Mouse (Mus musculus) neural tube, embryonic 13.5 days (tissue): ENCODE data around the gene Fam222a. TPM values are rescaled to one million over a fixed set of nuclear protein-coding genes. Genes with fewer than 3 reads are reported as not detected.

ENCODE experiments used
- ATAC-seq: fragments of 200-750 bp; cut with Nextera tagmentation; 2 replicates; pipeline ENCODE4 v1.8.0; 2017; ENCODE audit warnings: low read depth, mild to moderate bottlenecking, moderate TSS enrichment, moderate library complexity
- H3K27ac ChIP-seq: fragments of 300-500 bp; sonication (generic); replicated peaks from 2 replicates; pipeline ENCODE4 v1.5.1; 2015; ENCODE audit warnings: moderate library complexity, mild to moderate bottlenecking, inconsistent platforms
- H3K27me3 ChIP-seq: fragments of 300-500 bp; sonication (generic); 2 replicates; pipeline ENCODE4 v1.6.1; 2015; ENCODE audit warnings: mild to moderate bottlenecking, inconsistent platforms
- H3K36me3 ChIP-seq: fragments of 300-500 bp; sonication (generic); 2 replicates; pipeline ENCODE4 v1.6.1; 2015; ENCODE audit warnings: mild to moderate bottlenecking, inconsistent platforms
- H3K4me1 ChIP-seq: fragments of 300-500 bp; sonication (generic); replicated peaks from 2 replicates; pipeline ENCODE4 v1.6.1; 2015; ENCODE audit warnings: inconsistent platforms
- H3K4me2 ChIP-seq: fragments of 300-500 bp; sonication (generic); 2 replicates; pipeline ENCODE4 v1.6.1; 2015; ENCODE audit warnings: inconsistent platforms, mild to moderate bottlenecking, moderate library complexity
- H3K4me3 ChIP-seq: fragments of 300-500 bp; sonication (generic); 2 replicates; pipeline ENCODE4 v1.5.1; 2015; ENCODE audit warnings: mild to moderate bottlenecking, inconsistent platforms
- H3K9ac ChIP-seq: fragments of 300-500 bp; sonication (generic); 2 replicates; pipeline ENCODE4 v1.6.1; 2015; ENCODE audit warnings: moderate library complexity, mild to moderate bottlenecking, inconsistent platforms
- H3K9me3 ChIP-seq: fragments of 300-500 bp; sonication (generic); 2 replicates; pipeline ENCODE4 v1.6.1; 2016; ENCODE audit warnings: inconsistent platforms
- WGBS: fragments of 180-500 bp; shearing (Covaris S2); methylation state at CpG from one replicate; pipeline ENCODE4 v1.1.7; 2015; 5-methylcytosine and 5-hydroxymethylcytosine counted together
- polyA plus RNA-seq: library from polyadenylated mRNA; unstranded; fragments of >200 nt; fragmentation: Nextera tagmentation; extraction: Ambion mirVana; gene quantifications from 2 replicates; pipeline ENCODE4 v1.2.1, GENCODE M21; 2015

Gene Fam222a
- polyA plus RNA-seq, 1 experiment from 2014 or later = 6.8 TPM

DNA sequence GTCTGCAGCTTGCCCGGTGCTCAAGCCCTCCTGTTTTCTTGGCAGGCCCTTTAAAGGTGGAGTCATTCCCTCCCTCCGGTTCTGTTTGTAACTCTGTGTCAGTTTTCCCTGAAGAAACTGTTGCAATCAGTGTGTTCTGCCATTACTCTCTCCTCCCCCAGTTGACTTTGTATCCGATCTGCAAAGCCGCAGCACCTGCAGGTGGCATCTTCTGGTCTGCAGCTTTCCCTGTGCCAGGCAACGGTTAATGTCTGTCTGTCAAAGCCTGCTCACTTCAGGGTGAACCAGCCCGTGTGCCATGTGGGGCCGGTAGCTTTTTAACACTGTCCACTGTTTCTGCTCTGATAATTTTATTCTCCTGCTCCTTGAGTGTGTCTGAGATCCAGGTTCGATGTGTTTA is 29.4 kb downstream of the Fam222a start:
- peaks cover 12% of the 10 kb centered on the region for H3K36me3 ChIP-seq
- H3K9me3 ChIP-seq = no peaks in the 10 kb centered on the region
- no peak overlapping the region for H3K4me2 ChIP-seq
- H3K27me3 ChIP-seq = no peaks in the 10 kb centered on the region
- no peak for ATAC-seq
- H3K27ac ChIP-seq = 0 out of 2 replicates have a peak overlapping the region, but pooled peaks have one; percentile 28
- H3K4me3 ChIP-seq = no peak overlapping the region
- WGBS = 53% methylated on average over 8 of the region's 8 CpGs
- H3K4me1 ChIP-seq = peaks cover 50% of the 10 kb centered on the region
- no peak overlapping the region for H3K9ac ChIP-seq

DNA sequence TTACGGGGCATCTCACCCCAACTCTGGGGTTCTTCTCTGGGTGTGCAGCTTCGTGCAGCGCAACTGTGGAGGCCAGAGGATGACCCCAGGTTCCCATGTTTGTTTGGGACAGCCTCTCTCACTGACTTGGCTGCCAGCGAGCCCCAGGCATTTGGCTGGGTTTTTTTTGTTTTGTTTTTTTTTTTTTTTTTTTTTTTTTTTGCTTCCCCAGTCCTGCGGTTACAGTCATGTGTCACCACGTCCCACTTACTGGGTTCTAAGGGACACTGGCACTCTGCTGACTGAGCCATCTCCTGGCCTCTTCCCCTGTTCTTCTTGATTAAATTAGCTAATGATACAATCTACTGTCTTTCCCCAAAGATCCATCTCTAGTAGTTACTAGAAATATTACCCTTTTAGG is 29.8 kb downstream of the Fam222a start:
- H3K4me2 ChIP-seq = no peak overlapping the region
- WGBS = 65% methylated on average over 6 of the region's 6 CpGs
- no peak overlapping the region for H3K9ac ChIP-seq
- H3K9me3 ChIP-seq = no peaks in the 10 kb centered on the region
- peaks cover 50% of the 10 kb centered on the region for H3K4me1 ChIP-seq
- H3K36me3 ChIP-seq = peaks cover 12% of the 10 kb centered on the region
- ATAC-seq = no peak
- H3K4me3 ChIP-seq = no peak overlapping the region
- H3K27ac ChIP-seq = 0 out of 2 replicates have a peak overlapping the region, but pooled peaks have one; percentile 28
- H3K27me3 ChIP-seq = no peaks in the 10 kb centered on the region

DNA sequence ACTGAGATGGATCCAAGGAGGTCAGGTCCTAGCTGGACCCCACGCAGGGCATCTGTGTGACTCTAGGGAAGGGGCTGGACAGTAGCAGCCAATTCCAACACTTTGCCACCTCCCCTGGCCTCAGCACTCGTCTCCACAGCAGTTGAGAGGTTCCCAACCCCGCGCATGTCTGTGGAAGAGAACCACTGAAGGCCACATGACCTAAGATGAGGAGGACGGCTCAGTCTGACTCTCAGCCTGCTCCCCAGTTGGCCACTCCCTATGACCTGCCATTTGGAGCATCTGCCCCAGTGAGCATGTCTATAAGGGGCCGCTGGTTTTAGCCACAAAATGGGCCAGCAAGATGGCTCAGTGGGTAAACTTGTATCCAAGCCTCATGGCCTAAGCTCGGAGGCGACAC is 34.2 kb downstream of the Fam222a start:
- Histone ChIP-seq H3K27ac (no peak overlapping the region), H3K4me2 (no peak overlapping the region), H3K27me3 (no peaks in the 10 kb centered on the region), H3K9me3 (no peaks in the 10 kb centered on the region), H3K9ac (no peak overlapping the region), H3K4me1 (peaks cover 53% of the 10 kb centered on the region), H3K4me3 (no peak overlapping the region), H3K36me3 (no peaks in the 10 kb centered on the region)
- no peak for ATAC-seq
- WGBS = 76% methylated on average over 8 of the region's 8 CpGs

DNA sequence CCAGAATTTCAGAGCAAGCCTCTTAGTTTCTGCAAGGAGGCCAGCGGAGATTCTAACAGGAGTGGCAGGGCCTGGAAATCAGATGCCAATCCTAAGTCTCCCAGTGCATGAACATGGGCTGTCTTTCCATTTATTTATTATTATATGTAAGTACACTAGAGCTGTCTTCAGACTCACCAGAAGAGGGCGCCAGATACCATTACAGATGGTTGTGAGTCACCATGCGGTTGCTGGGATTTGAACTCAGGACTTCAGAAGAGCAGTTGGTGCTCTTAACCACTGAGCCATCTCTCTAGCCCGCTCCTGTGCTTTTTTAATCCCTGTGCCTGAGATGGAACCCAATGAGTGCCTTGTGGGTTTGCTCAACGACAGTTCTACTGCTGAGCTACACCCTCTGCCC is 36.2 kb downstream of the Fam222a start:
- ATAC-seq = no peak
- H3K27ac ChIP-seq = peak overlapping the region; percentile 89; the same call in 1 of the 2 replicates

DNA sequence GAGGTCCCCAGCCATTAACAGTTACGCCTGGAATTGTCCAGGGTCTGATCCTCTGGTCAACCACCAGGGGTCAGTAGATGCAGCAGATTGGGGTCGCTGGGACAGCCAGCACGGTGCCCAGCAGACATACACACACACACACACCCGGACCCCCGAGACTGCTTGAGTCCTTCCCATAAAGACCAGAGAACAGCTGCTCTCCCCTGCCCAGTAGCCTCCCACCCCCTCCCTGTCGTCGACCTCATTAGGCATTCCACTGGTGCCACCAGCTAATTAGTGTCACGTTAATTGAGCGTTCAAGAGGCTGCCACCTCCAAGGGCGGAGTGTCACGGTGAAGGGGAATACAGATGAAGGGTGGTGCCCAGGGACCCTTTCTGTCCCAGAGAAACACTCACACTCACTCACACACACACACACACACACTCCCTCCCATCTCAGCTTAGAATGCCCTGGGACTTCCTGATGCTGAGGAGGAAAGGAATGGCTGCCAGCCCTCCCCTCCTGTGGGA is 37.0 kb downstream of the Fam222a start:
- 6% methylated on average over 11 of the region's 11 CpGs for WGBS
- H3K4me2 ChIP-seq = peak overlapping the region; percentile 34
- peak; percentile 52 for ATAC-seq
- H3K27me3 ChIP-seq = 0 out of 2 replicates have a peak, but pooled peaks cover 2% of the 10 kb centered on the region
- no peaks in the 10 kb centered on the region for H3K36me3 ChIP-seq
- H3K27ac ChIP-seq = peak overlapping the region; percentile 89
- 0 out of 2 replicates have a peak overlapping the region, but pooled peaks have one; percentile 42 for H3K9ac ChIP-seq
- no peaks in the 10 kb centered on the region for H3K9me3 ChIP-seq
- H3K4me3 ChIP-seq = no peak overlapping the region
- H3K4me1 ChIP-seq = peaks cover 70% of the 10 kb centered on the region

More for the DNA sequence above, 36.2 kb downstream of the Fam222a start:
- no peaks in the 10 kb centered on the region for H3K36me3 ChIP-seq
- H3K4me3 ChIP-seq = no peak overlapping the region
- no peak overlapping the region for H3K4me2 ChIP-seq
- H3K9ac ChIP-seq = no peak overlapping the region
- peaks cover 62% of the 10 kb centered on the region for H3K4me1 ChIP-seq
- WGBS = 78% methylated on average over 5 of the region's 5 CpGs
- no peaks in the 10 kb centered on the region for H3K27me3 ChIP-seq
- no peaks in the 10 kb centered on the region for H3K9me3 ChIP-seq

DNA sequence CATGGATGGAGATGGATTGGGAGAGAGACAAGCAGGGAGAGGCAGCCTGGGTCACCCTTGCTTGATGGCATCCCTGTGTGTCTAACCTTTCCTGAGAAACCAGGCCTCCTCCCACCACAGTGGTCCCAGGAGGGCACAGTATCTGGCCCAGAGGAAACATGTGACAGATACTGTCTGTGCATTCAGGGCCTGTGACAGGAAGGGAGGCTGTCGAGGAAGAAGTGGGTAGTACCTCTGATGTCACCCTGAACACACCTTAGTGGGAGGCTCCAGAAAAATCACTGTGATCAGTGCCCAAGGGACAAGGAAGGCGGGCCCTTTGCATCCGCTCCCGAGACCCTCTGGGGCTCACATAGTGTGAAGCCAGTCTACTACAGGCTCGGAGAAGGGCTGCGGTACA is 38.2 kb downstream of the Fam222a start:
- Histone ChIP-seq H3K4me2 (no peak overlapping the region), H3K27me3 (0 out of 2 replicates have a peak, but pooled peaks cover 6% of the 10 kb centered on the region), H3K4me1 (peaks cover 75% of the 10 kb centered on the region), H3K9me3 (no peaks in the 10 kb centered on the region), H3K27ac (peak overlapping the region; percentile 89), H3K4me3 (no peak overlapping the region), H3K9ac (no peak overlapping the region), H3K36me3 (peaks cover 2% of the 10 kb centered on the region; the same call in 1 of the 2 replicates)
- WGBS = 69% methylated on average over 6 of the region's 6 CpGs
- no peak for ATAC-seq

GRCm38 (mm10) chr5:114607651-114608050 is 39.8 kb downstream of the Fam222a start:
- no peaks in the 10 kb centered on the region for H3K9me3 ChIP-seq
- peaks cover 73% of the 10 kb centered on the region for H3K4me1 ChIP-seq
- WGBS = 44% methylated on average over 8 of the region's 8 CpGs
- 0 out of 2 replicates have a peak overlapping the region, but pooled peaks have one; percentile 31 for H3K9ac ChIP-seq
- H3K36me3 ChIP-seq = peaks cover 15% of the 10 kb centered on the region
- ATAC-seq = no peak
- 0 out of 2 replicates have a peak, but pooled peaks cover 6% of the 10 kb centered on the region for H3K27me3 ChIP-seq
- H3K4me2 ChIP-seq = no peak overlapping the region
- peak overlapping the region; percentile 89 for H3K27ac ChIP-seq
- H3K4me3 ChIP-seq = no peak overlapping the region

DNA sequence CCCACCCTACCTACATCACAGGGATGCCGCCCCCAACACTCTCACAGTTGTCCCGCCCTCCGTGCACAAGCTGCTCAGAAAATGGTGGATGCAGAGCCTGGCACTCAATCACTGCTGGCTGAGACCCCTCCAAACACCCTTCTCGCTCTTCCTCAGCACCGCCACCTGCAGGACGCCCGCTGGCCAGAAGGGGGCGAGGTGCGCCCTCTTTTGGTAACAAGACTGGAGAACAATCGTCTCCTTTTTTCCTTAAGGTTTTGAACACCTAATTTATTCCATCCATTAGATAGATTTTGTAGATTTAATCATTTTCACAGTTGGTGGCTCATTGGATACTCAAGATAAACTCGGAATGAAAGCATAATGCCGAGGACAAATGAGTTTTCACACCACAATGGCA is 40.7 kb downstream of the Fam222a start:
- Histone ChIP-seq H3K9me3 (no peaks in the 10 kb centered on the region), H3K4me1 (peaks cover 72% of the 10 kb centered on the region), H3K4me3 (no peak overlapping the region), H3K36me3 (peaks cover 15% of the 10 kb centered on the region), H3K9ac (peak overlapping the region; percentile 31; the same call in 1 of the 2 replicates), H3K4me2 (peak overlapping the region; percentile 21), H3K27ac (peak overlapping the region; percentile 89), H3K27me3 (0 out of 2 replicates have a peak, but pooled peaks cover 6% of the 10 kb centered on the region)
- ATAC-seq = peak; percentile 19; the same call in 1 of the 2 replicates
- WGBS = 4% methylated on average over 12 of the region's 12 CpGs

DNA sequence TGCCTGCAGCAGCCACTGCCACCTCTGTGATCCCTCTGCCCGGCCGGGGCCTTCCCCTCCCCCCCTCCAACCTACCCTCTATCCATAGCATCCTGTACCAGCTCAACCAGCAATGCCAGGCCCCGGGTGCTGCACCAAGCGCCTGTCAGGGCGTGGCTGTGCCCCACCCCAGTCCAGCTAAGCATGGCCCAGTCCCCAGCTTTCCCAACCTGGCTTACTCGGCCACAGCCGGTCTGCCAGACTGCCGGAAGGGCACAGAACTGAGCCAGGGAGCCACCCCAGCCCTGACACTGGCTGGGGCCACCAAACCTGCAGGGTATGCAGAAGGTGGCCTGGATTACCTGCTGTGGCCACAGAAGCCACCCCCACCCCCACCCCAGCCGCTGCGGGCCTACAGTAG is 43.4 kb downstream of the Fam222a start:
- Histone ChIP-seq H3K9me3 (no peaks in the 10 kb centered on the region), H3K27me3 (0 out of 2 replicates have a peak, but pooled peaks cover 6% of the 10 kb centered on the region), H3K9ac (no peak overlapping the region; the same call in 1 of the 2 replicates), H3K4me2 (no peak overlapping the region), H3K4me3 (no peak overlapping the region), H3K27ac (no peak overlapping the region), H3K4me1 (peaks cover 45% of the 10 kb centered on the region), H3K36me3 (peaks cover 15% of the 10 kb centered on the region)
- ATAC-seq = no peak
- 94% methylated on average over 8 of the region's 10 CpGs for WGBS

GRCm38 (mm10) chr5:114611968-114612608 is 44.3 kb downstream of the Fam222a start:
- H3K27ac ChIP-seq = no peak overlapping the region
- no peaks in the 10 kb centered on the region for H3K9me3 ChIP-seq
- H3K4me2 ChIP-seq = no peak overlapping the region
- no peak overlapping the region for H3K4me3 ChIP-seq
- H3K9ac ChIP-seq = no peak overlapping the region
- H3K27me3 ChIP-seq = 0 out of 2 replicates have a peak, but pooled peaks cover 6% of the 10 kb centered on the region
- WGBS = 77% methylated on average over 25 of the region's 25 CpGs
- H3K36me3 ChIP-seq = peaks cover 15% of the 10 kb centered on the region
- H3K4me1 ChIP-seq = peaks cover 36% of the 10 kb centered on the region
- no peak for ATAC-seq

- Histone ChIP-seq H3K4me1 (peaks cover 9% of the 10 kb centered on the region), H3K27me3 (0 out of 2 replicates have a peak, but pooled peaks cover 4% of the 10 kb centered on the region), H3K27ac (no peak overlapping the region), H3K9ac (no peak overlapping the region), H3K36me3 (peaks cover 15% of the 10 kb centered on the region), H3K4me2 (no peak overlapping the region), H3K9me3 (no peaks in the 10 kb centered on the region), H3K4me3 (no peak overlapping the region)
- no peak for ATAC-seq
- WGBS = 69% methylated on average over 7 of the region's 7 CpGs
These were observed 47.0 kb downstream of the Fam222a start for GRCm38 (mm10) chr5:114614863-114615262.

DNA sequence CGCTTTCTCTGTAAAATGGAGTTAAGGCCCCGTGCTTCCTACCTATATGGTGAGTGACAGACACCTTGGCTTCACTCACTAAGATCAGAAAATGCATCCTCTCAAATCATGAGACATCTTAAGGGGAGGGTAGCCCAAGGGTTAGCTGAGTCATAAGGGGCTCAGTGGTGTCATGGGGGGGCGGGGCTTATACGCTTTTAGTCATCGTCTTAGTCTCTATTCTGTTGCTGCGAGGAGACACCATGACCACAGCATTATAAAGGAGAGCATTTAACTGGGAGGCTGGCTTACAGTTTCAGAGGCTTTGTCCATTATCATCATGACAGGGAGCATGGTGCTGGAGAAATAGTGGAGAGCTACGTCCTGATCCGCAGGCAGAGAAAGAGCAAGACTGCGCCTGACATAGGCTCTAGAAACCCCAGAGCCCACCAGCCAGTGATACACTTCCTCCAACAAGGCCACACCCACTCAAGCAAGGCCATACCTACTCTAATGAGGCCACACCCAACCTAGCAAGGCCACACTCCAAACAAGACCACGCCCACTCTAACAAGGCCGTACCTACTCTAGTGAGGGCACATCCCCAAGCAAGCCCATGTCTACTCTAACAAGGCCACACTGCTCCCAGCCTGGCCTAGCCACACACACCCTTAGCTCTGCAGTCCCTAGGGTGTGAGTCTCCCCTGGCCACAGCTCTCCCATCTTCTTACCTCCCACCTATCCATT is 48.7 kb downstream of the Fam222a start:
- Histone ChIP-seq H3K36me3 (peaks cover 8% of the 10 kb centered on the region), H3K4me3 (no peak overlapping the region), H3K4me1 (peaks cover 4% of the 10 kb centered on the region; the same call in 1 of the 2 replicates), H3K9ac (no peak overlapping the region), H3K27ac (no peak overlapping the region), H3K27me3 (no peaks in the 10 kb centered on the region), H3K4me2 (no peak overlapping the region), H3K9me3 (no peaks in the 10 kb centered on the region)
- ATAC-seq = no peak; the same call in 1 of the 2 replicates
- WGBS = 75% methylated on average over 11 of the region's 11 CpGs
